Mouse (Mus musculus) small intestine, adult 2 months (tissue): ENCODE data around the gene Gm5148.

Experiments
- CTCF ChIP-seq: fragments of 200-500 bp; IDR thresholded peaks from 2 replicates; pipeline ENCODE4 v1.5.1; 2012; ENCODE audit warnings: low read depth, mild to moderate bottlenecking, control low read depth, inconsistent platforms, low read length, moderate library complexity, mixed read lengths; ENCODE audit not compliant: insufficient replicate concordance, insufficient read length; ENCODE audit errors: extremely low read depth
- POLR2A ChIP-seq: fragments of 200-500 bp; IDR thresholded peaks from 2 replicates; pipeline ENCODE4 v1.6.1; 2012; ENCODE audit warnings: low read depth, mild to moderate bottlenecking, control low read depth, inconsistent platforms, low read length, moderate library complexity

- TF ChIP-seq CTCF (no peak), POLR2A (no peak)
Observed at GRCm38 (mm10) chr3:37722487-37723060, 1.7 kb downstream of the Gm5148 start.
